Mouse (Mus musculus) layer of hippocampus, adult 6 months (tissue): Measurements from ENCODE around the gene Fktn. TPM values are rescaled to one million over a fixed set of nuclear protein-coding genes. Genes with fewer than 3 reads are reported as not detected.

Experiments used
- long read RNA-seq, 2 experiments: library from polyadenylated mRNA; unstranded; transcript quantifications; one replicate each; pipeline ENCODE4 v2.0.0; 2019 to 2020
- polyA plus RNA-seq: library from polyadenylated mRNA; unstranded; fragments of <200 nt; fragmentation: Nextera tagmentation; gene quantifications from 2 replicates; pipeline ENCODE4 v1.2.3, GENCODE M21; 2021

The Fktn gene
- polyA plus RNA-seq = 13.5 and 15.1 TPM in 2 replicates
- long read RNA-seq, experiment 1, full-length matches to known transcripts = 26 of 55 reads
- long read RNA-seq, experiment 1, partial matches to known transcripts = 12 of 55 reads
- long read RNA-seq, experiment 1, other reads (novel, unspliced or antisense) = 17 of 55 reads
- long read RNA-seq, experiment 2, full-length matches to known transcripts = 132 of 214 reads
- long read RNA-seq, experiment 2, partial matches to known transcripts = 49 of 214 reads
- long read RNA-seq, experiment 2, other reads (novel, unspliced or antisense) = 33 of 214 reads

DNA sequence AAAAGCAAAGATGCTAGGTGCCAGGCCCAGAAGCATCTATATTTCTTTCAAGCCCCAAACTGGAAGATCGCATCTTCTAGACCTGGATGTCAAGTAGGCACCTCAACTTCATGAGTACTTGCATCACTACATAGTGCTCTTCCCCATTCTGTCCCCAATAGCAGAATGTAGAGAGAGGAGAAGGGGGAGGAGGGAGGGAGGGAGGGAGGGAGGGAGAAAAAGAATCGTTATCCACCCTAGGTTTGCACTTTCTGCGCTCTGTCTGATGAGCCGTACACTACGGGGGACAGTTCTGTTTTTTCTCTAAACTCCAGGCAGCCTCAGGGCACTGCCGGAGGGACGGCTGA, at the start of gene Fktn:
Gene Fktn (plus strand): TSS at position 295 of the 347 bp plus-strand sequence.

DNA sequence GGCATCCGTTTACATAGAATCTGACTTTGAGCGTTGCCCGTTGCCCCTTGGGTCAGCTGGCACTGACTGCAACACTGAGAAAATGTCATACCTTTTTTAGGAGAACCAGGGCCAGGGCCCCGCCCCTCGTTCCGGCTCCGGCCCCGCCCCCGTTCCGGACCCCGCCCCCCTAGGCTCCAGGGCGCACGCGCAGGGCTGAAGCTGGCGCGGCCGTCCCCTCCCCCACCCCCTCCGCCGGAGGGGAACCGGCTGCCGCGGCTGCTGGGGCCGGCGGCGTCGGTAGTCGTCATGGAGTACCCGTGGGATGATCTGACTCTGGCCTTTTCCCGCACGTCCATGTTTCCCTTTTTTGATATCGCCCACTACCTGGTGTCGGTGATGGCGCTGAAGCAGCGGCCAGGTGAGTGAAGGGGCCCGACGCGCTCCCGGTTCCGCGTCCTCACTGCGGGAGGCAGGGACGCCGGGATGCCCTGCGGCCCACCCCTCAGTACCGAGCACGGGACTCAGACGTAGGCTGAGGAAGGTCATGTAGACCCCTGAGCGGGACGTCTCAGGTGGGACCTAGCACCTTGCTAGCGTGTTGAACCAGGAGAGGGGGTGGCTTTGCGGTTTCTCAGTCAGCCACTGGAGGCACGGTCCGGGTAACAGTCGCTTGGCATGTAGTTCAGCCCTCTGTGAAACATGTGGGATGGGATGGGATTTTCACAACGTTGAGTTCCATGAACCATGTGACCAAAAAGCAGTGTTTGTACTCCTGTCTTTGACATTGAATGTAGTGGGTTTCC, 112.2 kb downstream of the Fktn start, which contains the start of gene Tmem38b:
Gene Tmem38b (plus strand): TSS at position 225 of the 785 bp plus-strand sequence.

Other genes starting within 250 kb of the Fktn start
- gene Fsd1l, start 82.5 kb upstream of the Fktn start, polyA plus RNA-seq = 3.2 and 5.1 TPM in 2 replicates
- gene Tal2, start 65.7 kb downstream of the Fktn start, polyA plus RNA-seq = not detected in 2 replicates
- gene Tmem38b, start 112.0 kb downstream of the Fktn start, polyA plus RNA-seq = 10.5 and 11.1 TPM in 2 replicates